Mouse (Mus musculus) embryonic fibroblast, embryonic 13.5 days (primary cell): Measurements from ENCODE around the gene Naalad2.

Experiments
- CTCF ChIP-seq: IDR thresholded peaks from 2 replicates; pipeline ENCODE4 v1.5.1; 2011; ENCODE audit warnings: mild to moderate bottlenecking, control low read depth, low read length, moderate library complexity, borderline replicate concordance; ENCODE audit not compliant: insufficient read depth
- POLR2A ChIP-seq: IDR thresholded peaks from 2 replicates; pipeline ENCODE4 v1.6.1; 2011; ENCODE audit warnings: low read depth, mild to moderate bottlenecking, control low read depth, low read length, moderate library complexity

GRCm38 (mm10) chr9:18431687-18432086 is 28.9 kb upstream of the Naalad2 start:
- TF ChIP-seq POLR2A (no peak), CTCF (no peak)
